Mouse (Mus musculus): ENCODE measurements around the gene Itgad.

DNA sequence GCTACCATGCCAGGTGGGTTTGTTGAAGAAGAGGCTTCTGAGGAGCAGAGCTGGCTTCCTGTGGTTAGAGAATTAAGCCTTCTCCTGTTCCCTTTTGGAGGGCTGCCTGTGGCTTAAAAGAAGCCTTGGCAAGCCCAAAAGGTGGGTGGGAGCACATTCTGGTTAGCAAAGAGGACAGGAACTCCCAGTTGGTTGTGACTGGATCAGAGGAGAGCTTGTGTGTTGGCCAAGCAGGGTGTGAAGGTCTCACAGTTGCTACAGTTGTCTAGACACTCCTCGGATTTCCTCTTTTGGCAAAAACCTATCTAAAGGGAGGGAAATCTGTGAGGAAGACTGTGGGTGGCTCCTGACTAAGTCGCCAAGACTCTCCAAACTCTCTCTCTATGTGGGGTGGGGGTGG is 24.2 kb downstream of the Itgad start:
- no peak for TF ChIP-seq CTCF (IDR thresholded peaks at IDR 0.05; ENCODE audit: low read depth)
- TF ChIP-seq EP300 (IDR thresholded peaks at IDR 0.05; ENCODE audit: low read depth) = no peak

Data from heart, postnatal 0 days (tissue).